Mouse (Mus musculus): ENCODE measurements around the gene Top3a.

The Top3a gene

DNA sequence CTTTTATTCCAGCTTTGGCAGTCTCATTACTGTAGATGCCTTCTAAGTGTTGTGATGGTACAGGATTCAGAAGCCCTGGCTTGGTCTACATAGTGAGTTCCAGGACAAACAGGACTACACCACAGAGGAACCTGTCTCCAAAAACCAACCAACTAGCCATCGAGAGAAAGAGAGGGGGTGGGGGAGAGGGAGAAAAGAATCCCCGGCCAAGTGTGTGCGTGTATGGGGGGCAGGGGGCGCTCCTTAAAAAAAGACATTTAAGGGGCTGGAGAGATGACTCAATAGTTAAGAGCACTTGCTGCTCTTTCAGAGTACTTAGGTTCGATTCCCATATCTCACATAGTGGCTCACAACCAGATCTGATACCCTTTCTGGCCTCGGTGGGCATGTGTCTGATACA, 1.6 kb downstream of the Top3a start:
- no peak for DNase-seq (ENCODE audit: low spot score in 2 of 2)

DNA sequence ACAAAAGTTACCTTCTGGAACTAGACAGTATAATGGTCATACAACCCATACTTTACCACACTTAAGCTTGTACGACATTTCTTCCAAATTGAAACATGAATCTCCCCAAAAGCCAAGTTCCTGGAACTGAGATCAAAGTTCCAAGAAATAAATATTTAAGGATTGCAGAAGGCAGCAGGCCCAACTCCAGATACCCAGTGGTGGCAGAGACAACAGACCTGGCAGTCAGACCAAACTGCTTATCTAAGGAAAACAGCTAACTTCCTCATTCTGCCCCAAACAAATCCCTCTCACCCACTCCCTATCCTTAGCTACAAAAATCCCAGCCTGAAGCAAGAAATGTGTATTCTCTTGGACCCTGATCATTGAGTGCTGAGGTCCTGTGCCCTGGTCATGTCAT, 2.3 kb downstream of the Top3a start:
- DNase-seq (ENCODE audit: low spot score in 2 of 2): no peak

DNA sequence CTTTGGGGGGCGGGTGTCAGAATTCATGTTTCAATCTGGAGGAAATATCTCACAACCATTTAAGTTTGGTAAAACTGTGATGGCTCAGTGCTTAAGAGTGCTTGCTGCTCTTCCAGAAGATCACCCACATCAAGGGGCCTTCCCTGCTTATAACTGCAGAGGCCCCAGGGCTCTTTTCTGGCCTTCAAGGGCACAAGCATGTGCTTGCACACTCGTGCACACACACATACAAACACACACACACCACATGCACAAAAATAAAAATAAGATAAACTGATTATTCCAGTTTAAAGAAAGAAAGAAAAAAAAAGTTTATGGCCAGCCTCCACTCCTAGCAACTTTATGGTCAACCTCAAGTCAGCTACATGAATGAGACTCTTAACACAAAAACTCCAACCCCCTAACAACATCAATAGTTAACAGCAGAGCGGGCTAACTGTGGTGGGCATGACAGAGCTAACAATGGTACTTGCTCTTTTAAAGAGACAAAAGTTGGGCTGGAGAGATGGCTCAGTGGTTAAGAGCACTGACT, 2.9 kb downstream of the Top3a start:
- DNase-seq (ENCODE audit: low spot score in 2 of 2): no peak

DNA sequence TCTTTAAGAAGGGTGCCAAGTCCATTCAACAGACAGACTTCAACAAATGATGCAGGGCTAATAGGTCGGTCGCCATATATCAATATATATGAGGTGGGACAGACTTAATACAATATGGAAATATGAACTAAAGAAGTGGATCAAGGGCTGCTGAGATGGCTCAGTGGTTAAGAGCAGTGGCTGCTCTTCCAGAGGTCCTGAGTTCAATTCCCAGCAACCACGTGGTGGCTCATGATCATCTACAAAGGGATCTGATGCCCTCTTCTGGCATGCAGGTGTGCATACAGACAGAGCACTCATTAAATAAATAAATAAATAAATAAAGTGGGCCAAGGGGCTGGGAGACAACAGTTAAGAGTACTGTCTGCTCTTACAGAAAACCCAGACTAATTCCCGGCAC, 5.0 kb downstream of the Top3a start:
- DNase-seq (ENCODE audit: low spot score in 2 of 2): no peak

DNA sequence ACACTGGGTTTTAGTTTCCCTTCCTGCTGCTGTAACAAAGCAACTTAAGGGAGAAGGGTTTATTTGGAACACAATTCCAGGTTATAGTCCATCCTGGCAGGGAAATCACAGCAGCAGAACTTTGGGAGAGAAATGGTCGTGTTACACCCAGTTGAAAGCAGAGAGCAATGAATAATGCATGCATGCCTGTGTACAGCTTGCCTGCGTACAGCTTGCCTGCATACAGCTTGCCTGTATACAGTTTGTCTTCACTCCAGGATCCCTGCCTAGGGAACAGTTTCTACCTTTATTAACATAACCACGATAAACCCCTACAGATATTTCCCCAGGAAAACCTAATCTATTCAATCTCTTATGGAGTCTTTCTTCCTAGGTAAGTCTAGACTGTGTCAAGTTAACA, 6.4 kb downstream of the Top3a start:
- DNase-seq (ENCODE audit: low spot score in 2 of 2): no peak

DNA sequence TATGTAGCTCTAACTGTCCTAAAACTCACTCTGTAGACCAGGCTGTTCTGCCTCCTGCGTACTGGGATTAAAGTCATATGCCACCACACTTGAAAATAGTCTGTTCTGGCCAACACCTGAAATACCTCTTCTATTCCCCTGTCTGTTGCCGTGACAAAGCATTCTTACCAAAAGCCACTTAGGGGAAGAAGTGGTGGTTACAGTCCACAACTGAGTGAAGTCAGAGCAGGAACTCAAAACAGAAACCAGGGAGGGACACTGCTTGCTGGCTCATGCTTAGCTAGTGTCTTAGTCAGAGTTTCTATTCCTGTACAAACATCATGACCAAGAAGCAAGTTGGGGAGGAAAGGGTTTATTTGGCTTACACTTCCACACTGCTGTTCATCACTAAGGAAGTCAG, 7.8 kb downstream of the Top3a start:
- peak in 1 of 2 experiments; percentile 24 for DNase-seq (ENCODE audit: low spot score in 2 of 2)

DNA sequence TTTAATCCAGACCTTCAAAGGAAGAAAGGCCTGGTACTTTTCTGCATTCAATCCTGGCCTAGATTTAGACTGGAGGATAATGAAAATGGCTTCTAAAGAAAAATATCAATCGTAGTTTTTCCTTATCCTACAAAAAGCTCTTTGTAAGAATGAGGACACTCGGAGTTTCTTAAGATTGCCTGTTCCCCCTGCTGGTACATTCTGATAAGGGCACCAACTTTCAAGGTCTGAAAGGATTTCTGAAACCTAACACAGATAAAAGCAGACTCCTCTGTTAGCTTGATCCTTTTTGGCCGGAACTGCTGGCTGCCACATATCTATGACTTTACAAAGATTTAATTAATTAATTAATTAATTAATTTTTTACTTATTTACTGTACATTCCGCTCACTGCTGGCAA, 10.2 kb downstream of the Top3a start:
- no peak for DNase-seq (ENCODE audit: low spot score in 2 of 2)

DNA sequence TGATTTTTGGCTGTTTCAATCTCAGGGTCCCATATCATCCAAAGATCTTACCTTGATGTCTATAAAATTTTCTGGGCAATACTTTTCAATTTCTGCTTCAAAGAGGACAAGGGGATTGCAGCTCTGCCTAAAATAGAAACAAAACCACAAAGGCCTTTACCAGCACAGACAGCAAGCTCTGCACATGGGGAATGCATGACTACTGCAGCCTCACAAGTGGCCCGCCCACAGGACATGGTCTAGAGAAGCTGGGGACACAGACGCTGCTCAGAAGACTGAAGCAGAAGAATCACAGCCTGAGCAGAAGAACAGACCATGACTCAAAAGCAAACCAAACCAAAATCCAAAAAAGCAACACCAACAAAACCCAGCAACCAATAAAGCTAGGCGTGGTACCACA, 15.5 kb downstream of the Top3a start:
- DNase-seq (ENCODE audit: low spot score in 2 of 2): no peak

DNA sequence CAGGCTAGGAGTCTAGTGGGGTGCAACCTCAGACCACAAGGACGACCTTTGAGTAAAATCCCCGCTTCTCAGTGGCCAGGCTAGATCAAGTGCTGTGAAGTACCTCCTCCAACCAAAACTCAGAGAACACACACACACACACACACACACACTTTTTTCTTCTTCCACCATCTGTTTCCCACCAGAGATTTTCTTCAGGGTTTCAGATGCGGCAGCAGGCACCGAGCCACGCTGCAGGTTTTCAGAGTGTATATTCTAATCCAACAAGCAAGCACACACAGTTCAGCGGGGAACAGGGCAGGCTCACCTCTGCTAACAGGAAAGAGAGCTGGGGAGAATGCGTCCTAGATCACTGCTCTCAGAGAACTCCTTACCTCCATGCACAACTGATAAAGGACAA, 21.6 kb downstream of the Top3a start:
- DNase-seq (ENCODE audit: low spot score in 2 of 2): no peak

DNA sequence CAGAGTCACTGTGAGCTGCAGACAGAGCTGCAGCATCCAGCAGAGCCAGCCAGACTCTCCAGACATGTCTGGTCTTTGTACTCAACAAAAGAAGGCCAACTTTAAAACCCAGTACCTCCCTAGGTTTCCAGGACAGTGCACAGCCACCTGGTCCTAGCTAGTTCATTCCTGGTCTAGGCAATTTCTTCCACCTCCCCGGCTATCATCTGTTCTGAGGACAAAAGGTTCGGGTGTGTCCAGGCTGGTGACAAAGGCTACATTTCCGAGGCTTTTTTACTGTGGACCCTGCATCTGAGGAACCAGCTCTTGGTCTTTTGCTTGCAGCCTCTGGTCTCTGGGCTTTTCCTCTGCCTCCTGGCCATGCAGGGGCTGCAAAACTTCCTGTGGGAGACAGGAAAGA, 36.8 kb downstream of the Top3a start:
- no peak for DNase-seq (ENCODE audit: low spot score in 2 of 2)

DNA sequence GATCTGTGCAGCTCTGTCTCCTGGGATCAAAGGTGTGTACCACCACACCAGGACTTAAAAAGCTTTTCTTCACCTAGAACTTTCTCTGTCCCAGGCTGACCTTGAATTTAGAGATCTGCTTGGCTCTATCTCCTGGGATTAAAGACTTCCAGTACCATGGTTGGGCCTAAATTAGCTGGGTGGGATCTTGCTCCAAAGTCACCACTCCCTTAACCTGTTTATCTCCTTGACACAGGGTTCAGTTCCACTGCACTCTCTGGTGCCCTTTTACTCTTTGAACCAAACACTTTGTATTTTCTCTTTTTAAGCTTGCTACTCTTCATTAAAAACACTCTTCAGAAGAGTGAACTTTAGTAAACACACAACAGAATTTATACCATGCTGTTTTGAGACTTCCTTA, 39.7 kb downstream of the Top3a start:
- no peak for DNase-seq (ENCODE audit: low spot score in 2 of 2)

DNA sequence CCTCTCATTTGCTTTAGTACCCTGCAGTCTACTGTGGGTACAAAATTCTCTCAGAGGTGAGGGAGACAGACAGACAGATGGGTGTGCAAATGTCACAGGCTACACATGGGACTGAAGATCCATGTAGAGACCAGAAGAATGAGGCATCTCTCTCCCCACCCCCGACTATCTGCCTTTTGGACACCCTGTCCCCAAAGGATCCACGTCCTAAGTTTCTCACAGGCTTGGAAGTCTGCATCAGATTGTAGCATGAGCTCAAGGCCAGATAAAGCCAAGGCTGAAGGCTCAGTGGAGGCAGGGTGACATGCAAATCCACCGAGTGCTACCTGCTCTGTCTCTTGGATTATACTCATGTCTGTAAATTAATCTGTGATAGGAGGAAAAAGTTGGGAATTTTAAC, 40.7 kb downstream of the Top3a start:
- DNase-seq (ENCODE audit: low spot score in 2 of 2): no peak

DNA sequence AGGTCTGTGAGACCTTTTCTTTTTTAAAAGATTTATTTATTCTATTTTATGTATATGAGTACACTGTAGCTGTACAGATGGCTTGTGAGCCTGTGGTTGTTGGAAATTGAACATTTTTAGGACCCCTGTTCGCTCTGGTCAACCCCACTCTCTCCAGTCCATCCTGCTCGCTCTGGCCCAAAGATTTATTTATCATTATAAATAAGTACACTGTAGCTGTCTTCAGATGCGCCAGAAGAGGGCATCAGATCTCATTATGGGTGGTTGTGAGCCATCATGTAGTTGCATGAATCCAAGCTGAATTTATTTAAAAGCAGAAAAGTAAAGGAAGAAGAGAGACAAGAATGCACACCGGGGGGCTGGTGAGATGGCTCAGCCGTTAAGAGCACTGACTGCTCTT, 42.0 kb downstream of the Top3a start:
- no peak for DNase-seq (ENCODE audit: low spot score in 2 of 2)

DNA sequence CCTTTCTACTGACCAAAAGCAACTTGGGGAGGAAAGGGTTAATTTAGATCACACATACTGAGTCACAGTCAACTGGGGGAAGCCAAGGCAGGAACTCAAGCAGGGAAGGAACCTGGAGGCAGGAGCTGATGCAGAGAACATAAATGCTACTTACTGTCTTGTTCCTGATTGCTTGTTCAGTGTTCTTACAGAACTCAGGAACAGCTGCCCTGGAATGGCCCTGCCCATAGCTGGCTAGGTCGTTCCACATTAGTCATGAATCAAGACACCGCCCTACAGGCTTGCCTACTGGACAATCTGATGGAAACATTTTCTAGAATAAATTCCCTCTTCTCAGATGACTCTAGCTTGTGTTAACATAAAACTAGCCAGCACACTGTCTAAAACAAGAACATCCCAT, 43.0 kb downstream of the Top3a start:
- DNase-seq (ENCODE audit: low spot score in 2 of 2): no peak

DNA sequence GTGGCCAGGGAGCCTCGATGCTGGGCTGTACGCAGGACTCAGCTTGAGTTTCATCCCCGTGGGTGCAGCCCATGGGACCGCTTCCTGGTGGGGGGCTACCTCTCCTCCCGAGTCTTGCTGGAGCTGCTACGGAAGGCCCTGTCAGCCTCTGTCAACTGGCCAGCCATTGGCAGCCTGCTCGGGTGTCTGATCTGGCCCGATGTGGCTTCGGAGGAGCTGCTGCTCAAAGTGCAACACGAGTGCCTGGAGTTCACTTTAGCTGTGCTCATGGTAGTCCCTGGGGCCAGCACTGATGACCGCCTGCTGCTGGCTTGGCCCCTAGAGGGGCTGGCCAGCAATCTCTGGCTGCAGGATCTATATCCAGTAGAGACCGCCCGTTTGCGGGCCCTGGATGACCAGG, 45.9 kb downstream of the Top3a start:
- DNase-seq (ENCODE audit: low spot score in 2 of 2): no peak

DNA sequence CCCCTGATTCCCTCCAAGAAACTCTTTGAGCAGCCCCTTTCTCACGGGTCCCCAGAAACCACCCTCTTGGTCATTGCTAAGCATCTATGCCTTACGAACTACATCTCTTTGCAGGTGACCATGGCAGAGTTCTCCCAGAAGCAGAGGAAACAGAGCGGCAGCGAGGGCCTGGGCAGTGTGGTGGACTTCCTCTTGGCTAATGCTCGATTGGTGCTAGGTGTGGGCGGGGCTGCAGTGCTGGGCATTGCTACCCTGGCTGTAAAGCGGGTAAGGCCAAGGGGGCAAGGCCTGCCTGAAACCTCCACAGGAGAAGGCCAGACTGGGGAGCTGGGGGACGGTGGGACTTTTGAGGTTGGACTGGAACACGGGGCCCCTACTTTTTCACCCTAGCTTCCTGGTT, 47.0 kb downstream of the Top3a start:
- DNase-seq (ENCODE audit: low spot score in 2 of 2): no peak

DNA sequence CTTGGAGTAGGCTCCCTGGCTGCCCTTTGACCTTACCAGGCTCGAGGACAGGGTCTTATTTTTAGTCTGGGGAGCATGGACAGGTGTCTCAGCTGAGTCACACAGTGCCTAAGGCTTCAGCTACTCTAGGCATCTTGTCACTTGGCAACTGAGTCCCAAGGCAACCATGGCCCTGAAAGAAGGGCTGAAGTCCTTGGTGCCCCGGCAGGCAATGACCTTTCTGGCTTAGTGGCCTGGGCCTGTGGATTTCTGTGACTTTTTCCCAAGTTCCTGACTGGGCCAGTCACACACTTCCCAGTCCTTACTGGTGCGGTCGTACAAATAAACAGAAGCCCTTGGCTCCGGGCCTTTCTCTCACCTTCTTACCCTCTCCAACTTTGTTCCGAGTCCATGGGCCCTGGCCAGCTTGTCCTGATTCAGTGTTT, 47.9 kb downstream of the Top3a start:
- DNase-seq (ENCODE audit: low spot score in 2 of 2): no peak

DNA sequence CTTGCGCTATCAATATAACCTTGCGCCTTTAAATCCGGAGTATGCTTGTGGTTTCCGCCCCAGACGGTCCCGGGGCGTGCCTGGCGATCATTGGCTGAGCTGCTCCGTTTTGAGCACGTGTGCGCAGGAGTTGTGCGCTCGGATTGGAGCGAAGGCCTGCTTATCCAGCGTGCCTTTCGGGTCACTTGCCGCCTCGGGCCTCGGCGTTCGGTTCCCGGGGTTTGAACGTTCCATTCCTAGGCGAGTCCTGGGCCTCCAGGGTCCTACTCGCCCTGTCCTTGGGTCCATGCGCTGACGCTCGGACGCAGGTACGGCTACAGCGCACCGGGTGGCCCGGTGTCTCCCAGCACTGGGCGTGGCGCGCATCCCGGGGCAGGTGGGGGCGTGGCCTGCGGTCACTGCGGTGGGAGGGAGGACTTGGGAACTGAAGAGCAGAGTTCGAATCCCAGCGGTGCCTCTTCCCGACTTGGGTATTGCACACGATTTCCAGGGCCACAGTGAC, 48.9 kb downstream of the Top3a start, which contains the start of gene Mief2:
Gene Mief2, plus strand, starts transcription at position 139 of the 502 bp plus-strand sequence.
- DNase-seq (ENCODE audit: low spot score in 2 of 2): peak; percentile 94 to 95

DNA sequence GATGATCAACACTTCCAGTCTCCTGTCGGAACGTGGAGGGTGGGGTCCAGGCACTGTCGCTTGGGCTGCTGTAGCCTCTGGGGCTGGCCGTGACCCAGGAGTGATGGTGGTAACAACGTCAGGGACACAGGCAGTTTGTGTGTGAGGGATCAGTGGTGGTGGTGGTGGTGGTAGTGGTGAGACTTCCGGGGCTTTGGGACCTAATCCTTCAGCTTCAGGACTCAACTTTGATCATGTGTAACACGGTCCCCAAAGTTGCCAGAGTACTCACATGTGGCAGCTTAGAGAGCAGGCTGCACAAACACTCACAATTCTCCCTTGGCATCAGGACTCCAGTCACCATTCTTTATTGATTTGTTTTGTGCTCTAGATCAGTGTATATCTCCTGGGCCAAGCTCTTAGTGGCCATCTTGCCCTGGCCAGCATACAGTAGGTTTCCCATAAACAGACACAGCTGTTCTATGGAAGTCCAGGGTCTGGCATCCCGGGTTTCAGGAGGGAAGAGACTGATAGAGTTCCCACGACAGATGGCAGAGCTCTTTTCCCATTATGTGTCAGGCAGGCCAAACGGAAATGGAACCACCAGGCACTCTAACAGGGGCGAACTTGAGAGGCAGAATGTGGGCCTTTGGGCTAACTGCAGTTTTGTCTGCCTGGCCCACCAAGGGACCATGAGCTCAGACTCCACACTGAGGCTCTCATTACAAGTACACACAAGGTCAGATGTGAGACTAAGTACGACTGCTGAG, 49.6 kb downstream of the Top3a start:
- DNase-seq (ENCODE audit: low spot score in 2 of 2): peak in 1 of 2 experiments; percentile 14

DNA sequence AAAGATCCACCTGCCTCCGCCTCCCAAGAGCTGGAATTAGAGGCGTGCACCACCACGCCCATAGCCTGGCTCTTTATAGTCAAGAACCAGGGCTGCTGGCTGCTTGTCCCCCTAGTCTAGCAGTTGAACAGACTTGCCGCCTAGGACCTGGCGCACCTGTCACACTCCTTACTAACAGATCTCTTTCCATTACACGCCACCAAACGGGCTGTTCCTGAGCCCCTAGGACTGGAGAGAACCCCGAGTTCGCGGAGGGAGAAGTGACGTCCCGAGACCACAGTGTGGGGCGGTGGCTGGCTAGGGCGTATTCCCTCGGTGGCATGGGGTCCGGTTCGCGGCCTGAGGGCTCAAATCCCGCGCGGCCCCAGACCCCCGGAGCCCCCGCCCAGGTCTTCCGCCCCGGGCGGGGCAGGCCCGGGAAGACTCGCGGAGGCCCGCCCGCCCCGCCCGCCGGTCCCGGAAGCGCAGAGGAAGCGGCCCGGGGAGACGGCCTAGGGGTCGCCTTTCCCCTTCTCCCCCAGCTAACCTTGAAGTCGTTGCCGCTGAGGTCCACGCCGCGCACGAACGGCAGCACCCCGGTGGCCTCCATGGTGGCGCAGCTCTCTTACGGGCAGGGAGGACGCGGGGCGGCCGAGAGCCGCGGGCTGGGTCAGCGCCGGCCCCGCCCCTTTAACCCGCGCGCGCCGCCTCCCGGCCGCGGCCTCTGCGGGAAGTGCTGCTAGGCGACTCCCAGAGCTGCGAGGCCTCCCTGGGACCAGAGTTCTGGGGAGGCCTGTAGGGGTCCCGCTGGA, 50.4 kb downstream of the Top3a start, which contains the start of gene Flii:
Gene Flii, minus strand, starts transcription at position 663 of the 791 bp plus-strand sequence.
- peak; percentile 76 to 79 for DNase-seq (ENCODE audit: low spot score in 2 of 2)

DNA sequence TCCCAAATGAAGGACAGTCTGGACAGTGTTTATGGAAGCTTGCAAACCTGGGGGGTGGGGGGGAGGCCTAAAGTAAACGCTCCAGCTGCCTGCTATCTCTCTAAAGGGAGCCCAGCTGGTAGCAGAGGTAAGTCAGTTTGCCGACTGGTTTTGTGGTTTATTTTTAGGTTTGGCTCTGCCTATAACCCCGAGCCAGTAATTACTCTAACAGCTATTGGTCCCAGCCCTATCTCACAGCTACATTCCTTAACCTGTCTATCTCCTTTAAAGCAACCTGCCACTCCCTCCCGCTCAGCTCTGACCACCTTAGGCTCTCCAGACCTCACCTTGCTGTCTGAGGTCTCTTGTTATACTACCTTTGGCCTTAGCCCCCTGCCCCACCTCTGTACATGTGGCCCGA, 57.9 kb downstream of the Top3a start:
- no peak for DNase-seq (ENCODE audit: low spot score in 2 of 2)

DNA sequence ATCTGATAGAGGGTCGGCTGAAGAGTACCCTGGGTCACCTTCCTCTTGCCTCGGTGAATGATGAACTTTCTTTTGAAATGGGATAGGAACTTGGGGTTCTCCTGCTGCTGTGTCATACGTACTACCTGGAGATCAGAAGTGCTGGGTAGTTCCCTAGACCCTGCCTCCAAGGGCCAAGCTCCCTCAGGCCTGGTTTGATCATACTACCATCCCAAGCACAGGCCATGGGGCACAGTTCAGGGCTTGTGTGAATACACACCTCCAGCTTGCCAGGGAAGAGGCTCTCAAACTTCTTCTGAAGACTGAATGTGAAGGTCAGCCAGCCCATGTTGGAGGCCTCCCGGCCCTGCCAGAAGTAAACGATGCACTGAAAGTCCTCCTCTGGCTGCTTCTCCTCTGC, 61.3 kb downstream of the Top3a start:
- DNase-seq (ENCODE audit: low spot score in 2 of 2): no peak
